Mouse (Mus musculus) midbrain, embryonic 12.5 days (tissue): ENCODE measurements around the gene Kirrel3. TPM values are rescaled to one million over a fixed set of nuclear protein-coding genes. Genes with fewer than 3 reads are reported as not detected.

ENCODE experiments used
- ATAC-seq: fragments of 200-750 bp; cut with Nextera tagmentation; 2 replicates; pipeline ENCODE4 v1.8.0; 2017; ENCODE audit warnings: low read depth, moderate TSS enrichment, moderate library complexity; ENCODE audit not compliant: low FRiP score
- H3K27ac ChIP-seq: fragments of 300-500 bp; sonication (generic); replicated peaks from 2 replicates; pipeline ENCODE4 v1.5.1; 2016; ENCODE audit warnings: mild to moderate bottlenecking
- H3K27me3 ChIP-seq: fragments of 300-500 bp; sonication (generic); 2 replicates; pipeline ENCODE4 v1.6.1; 2016; ENCODE audit warnings: mild to moderate bottlenecking
- H3K36me3 ChIP-seq: fragments of 300-500 bp; sonication (generic); 2 replicates; pipeline ENCODE4 v1.6.1; 2016
- H3K4me1 ChIP-seq: fragments of 300-500 bp; sonication (generic); 2 replicates; pipeline ENCODE4 v1.6.1; 2016
- H3K4me2 ChIP-seq: fragments of 300-500 bp; sonication (generic); replicated peaks from 2 replicates; pipeline ENCODE4 v1.6.1; 2016; ENCODE audit warnings: mild to moderate bottlenecking, moderate library complexity
- H3K4me3 ChIP-seq: fragments of 300-500 bp; sonication (generic); 2 replicates; pipeline ENCODE4 v1.5.1; 2016; ENCODE audit warnings: mild to moderate bottlenecking
- H3K9ac ChIP-seq: fragments of 300-500 bp; sonication (generic); replicated peaks from 2 replicates; pipeline ENCODE4 v1.6.1; 2016; ENCODE audit warnings: mild to moderate bottlenecking, moderate library complexity
- H3K9me3 ChIP-seq: fragments of 300-500 bp; sonication (generic); 2 replicates; pipeline ENCODE4 v1.6.1; 2016; ENCODE audit warnings: mild to moderate bottlenecking
- WGBS: fragments of 180-500 bp; shearing (Covaris S2); methylation state at CpG from one replicate; pipeline ENCODE4 v1.1.7; 2016; 5-methylcytosine and 5-hydroxymethylcytosine counted together
- polyA plus RNA-seq: library from polyadenylated mRNA; unstranded; fragments of >200 nt; fragmentation: Nextera tagmentation; extraction: Ambion mirVana; gene quantifications from 2 replicates; pipeline ENCODE4 v1.2.1, GENCODE M21; 2016

Kirrel3 gene
- polyA plus RNA-seq, 1 experiment from 2014 or later: 9.5 TPM

- Histone ChIP-seq H3K9ac (no peak overlapping the region), H3K27ac (no peak overlapping the region), H3K36me3 (no peaks in the 10 kb centered on the region), H3K4me1 (peaks cover 14% of the 10 kb centered on the region), H3K27me3 (no peaks in the 10 kb centered on the region), H3K9me3 (no peaks in the 10 kb centered on the region), H3K4me2 (no peak overlapping the region), H3K4me3 (no peak overlapping the region)
- peak; percentile 52 for ATAC-seq
- WGBS: 47% methylated on average over 4 of the region's 4 CpGs
Measured at GRCm38 (mm10) chr9:34706350-34706873, 220.7 kb downstream of the Kirrel3 start.

- whole genome bisulfite sequencing: 88% methylated on average over 6 of the region's 6 CpGs
- Histone ChIP-seq H3K4me1 (peaks cover 14% of the 10 kb centered on the region), H3K27ac (no peak overlapping the region), H3K4me3 (no peak overlapping the region), H3K4me2 (no peak overlapping the region), H3K36me3 (no peaks in the 10 kb centered on the region), H3K9ac (no peak overlapping the region), H3K9me3 (no peaks in the 10 kb centered on the region), H3K27me3 (no peaks in the 10 kb centered on the region)
- ATAC-seq: no peak
Measured at GRCm38 (mm10) chr9:34708691-34709090, 223.0 kb downstream of the Kirrel3 start.

GRCm38 (mm10) chr9:34711996-34712395 is 226.3 kb downstream of the Kirrel3 start:
- Histone ChIP-seq H3K4me1 (no peaks in the 10 kb centered on the region; the same call in 1 of the 2 replicates), H3K9me3 (no peaks in the 10 kb centered on the region), H3K4me3 (no peak overlapping the region), H3K36me3 (no peaks in the 10 kb centered on the region), H3K4me2 (no peak overlapping the region), H3K9ac (no peak overlapping the region), H3K27ac (no peak overlapping the region), H3K27me3 (no peaks in the 10 kb centered on the region)
- WGBS: 36% methylated on average over 1 of the region's 1 CpGs
- no peak for ATAC-seq

- no peak for ATAC-seq
- no peaks in the 10 kb centered on the region for H3K27me3 ChIP-seq
- WGBS: 69% methylated on average over 4 of the region's 4 CpGs
- H3K4me2 ChIP-seq: no peak overlapping the region
- H3K4me1 ChIP-seq: no peaks in the 10 kb centered on the region; the same call in 1 of the 2 replicates
- no peak overlapping the region for H3K27ac ChIP-seq
- H3K36me3 ChIP-seq: no peaks in the 10 kb centered on the region
- no peaks in the 10 kb centered on the region for H3K9me3 ChIP-seq
- H3K9ac ChIP-seq: no peak overlapping the region
- no peak overlapping the region for H3K4me3 ChIP-seq
Measured at GRCm38 (mm10) chr9:34712996-34713395, 227.3 kb downstream of the Kirrel3 start.

- no peaks in the 10 kb centered on the region for H3K36me3 ChIP-seq
- no peak overlapping the region for H3K27ac ChIP-seq
- no peak for ATAC-seq
- H3K4me3 ChIP-seq: no peak overlapping the region
- H3K27me3 ChIP-seq: no peaks in the 10 kb centered on the region
- H3K9ac ChIP-seq: no peak overlapping the region
- H3K4me1 ChIP-seq: no peaks in the 10 kb centered on the region; the same call in 1 of the 2 replicates
- 87% methylated on average over 4 of the region's 4 CpGs for WGBS
- no peak overlapping the region for H3K4me2 ChIP-seq
- no peaks in the 10 kb centered on the region for H3K9me3 ChIP-seq
Measured at GRCm38 (mm10) chr9:34713462-34713926, 227.8 kb downstream of the Kirrel3 start.

- H3K9me3 ChIP-seq: no peaks in the 10 kb centered on the region
- ATAC-seq: no peak
- H3K36me3 ChIP-seq: no peaks in the 10 kb centered on the region
- WGBS: 50% methylated on average over 3 of the region's 3 CpGs
- no peak overlapping the region for H3K27ac ChIP-seq
- no peaks in the 10 kb centered on the region for H3K27me3 ChIP-seq
- H3K4me3 ChIP-seq: no peak overlapping the region
- no peak overlapping the region for H3K4me2 ChIP-seq
- H3K9ac ChIP-seq: no peak overlapping the region
- H3K4me1 ChIP-seq: no peaks in the 10 kb centered on the region; the same call in 1 of the 2 replicates
Measured at GRCm38 (mm10) chr9:34714996-34715619, 229.4 kb downstream of the Kirrel3 start.

- WGBS: 92% methylated on average over 2 of the region's 2 CpGs
- no peaks in the 10 kb centered on the region for H3K27me3 ChIP-seq
- no peak overlapping the region for H3K4me2 ChIP-seq
- no peak for ATAC-seq
- H3K36me3 ChIP-seq: no peaks in the 10 kb centered on the region
- no peak overlapping the region for H3K9ac ChIP-seq
- no peak overlapping the region for H3K4me3 ChIP-seq
- H3K9me3 ChIP-seq: no peaks in the 10 kb centered on the region
- H3K4me1 ChIP-seq: no peaks in the 10 kb centered on the region; the same call in 1 of the 2 replicates
- no peak overlapping the region for H3K27ac ChIP-seq
Measured at GRCm38 (mm10) chr9:34716476-34716875, 230.8 kb downstream of the Kirrel3 start.

- no peaks in the 10 kb centered on the region for H3K36me3 ChIP-seq
- no peak overlapping the region for H3K4me2 ChIP-seq
- no peaks in the 10 kb centered on the region for H3K9me3 ChIP-seq
- 54% methylated on average over 6 of the region's 6 CpGs for WGBS
- no peak overlapping the region for H3K27ac ChIP-seq
- no peak overlapping the region for H3K4me3 ChIP-seq
- H3K27me3 ChIP-seq: peaks cover 4% of the 10 kb centered on the region; the same call in 1 of the 2 replicates
- no peak overlapping the region for H3K9ac ChIP-seq
- no peak for ATAC-seq
- H3K4me1 ChIP-seq: peaks cover 11% of the 10 kb centered on the region
Measured at GRCm38 (mm10) chr9:34721478-34722197, 235.9 kb downstream of the Kirrel3 start.

- Histone ChIP-seq H3K4me1 (peaks cover 11% of the 10 kb centered on the region), H3K4me2 (no peak overlapping the region), H3K4me3 (no peak overlapping the region), H3K27ac (no peak overlapping the region), H3K27me3 (peaks cover 4% of the 10 kb centered on the region; the same call in 1 of the 2 replicates), H3K9me3 (no peaks in the 10 kb centered on the region), H3K9ac (no peak overlapping the region; the same call in 1 of the 2 replicates), H3K36me3 (no peaks in the 10 kb centered on the region)
- WGBS: 39% methylated on average over 5 of the region's 5 CpGs
- no peak for ATAC-seq
Measured at GRCm38 (mm10) chr9:34722198-34722550, 236.5 kb downstream of the Kirrel3 start.

GRCm38 (mm10) chr9:34732507-34732906 is 246.8 kb downstream of the Kirrel3 start:
- H3K36me3 ChIP-seq: no peaks in the 10 kb centered on the region
- no peak for ATAC-seq
- 80% methylated on average over 6 of the region's 6 CpGs for WGBS
- H3K27me3 ChIP-seq: 0 out of 2 replicates have a peak, but pooled peaks cover 3% of the 10 kb centered on the region
- H3K4me2 ChIP-seq: no peak overlapping the region
- H3K9ac ChIP-seq: no peak overlapping the region
- H3K4me3 ChIP-seq: no peak overlapping the region
- H3K4me1 ChIP-seq: peaks cover 5% of the 10 kb centered on the region; the same call in 1 of the 2 replicates
- H3K27ac ChIP-seq: no peak overlapping the region
- no peaks in the 10 kb centered on the region for H3K9me3 ChIP-seq

GRCm38 (mm10) chr9:34733579-34733978 is 247.9 kb downstream of the Kirrel3 start:
- 77% methylated on average over 6 of the region's 6 CpGs for WGBS
- Histone ChIP-seq H3K36me3 (no peaks in the 10 kb centered on the region), H3K27me3 (0 out of 2 replicates have a peak, but pooled peaks cover 3% of the 10 kb centered on the region), H3K27ac (no peak overlapping the region), H3K4me3 (no peak overlapping the region), H3K4me2 (no peak overlapping the region), H3K9ac (no peak overlapping the region), H3K9me3 (no peaks in the 10 kb centered on the region), H3K4me1 (peaks cover 5% of the 10 kb centered on the region; the same call in 1 of the 2 replicates)
- ATAC-seq: no peak

- H3K27me3 ChIP-seq: 0 out of 2 replicates have a peak, but pooled peaks cover 3% of the 10 kb centered on the region
- H3K9ac ChIP-seq: no peak overlapping the region
- H3K4me3 ChIP-seq: no peak overlapping the region
- H3K27ac ChIP-seq: no peak overlapping the region
- H3K4me1 ChIP-seq: peaks cover 15% of the 10 kb centered on the region
- no peak for ATAC-seq
- no peaks in the 10 kb centered on the region for H3K36me3 ChIP-seq
- no peaks in the 10 kb centered on the region for H3K9me3 ChIP-seq
- no peak overlapping the region for H3K4me2 ChIP-seq
- 85% methylated on average over 4 of the region's 4 CpGs for WGBS
Measured at GRCm38 (mm10) chr9:34734991-34735390, 249.3 kb downstream of the Kirrel3 start.
